In genomic region chr6:43337491-43337961, GRCm38 (mm10) we compare ENCODE assay signal across 9 mouse cellular contexts. TPM values are rescaled to one million over a fixed set of nuclear protein-coding genes. Genes with fewer than 3 reads are reported as not detected.
DNase-seq lines count a peak whose midpoint lies in the region; ATAC-seq and TF ChIP-seq lines count a peak whose summit lies in the region.
"Had no signal": no experiment of that assay in that cellular context is flagged by ENCODE, and none has a peak within 500 bp of the region (broad histone marks: within the 10 kb centered on the region; RNA-seq: fewer than 3 reads in every experiment).

No protein-coding gene starts in this region.

- no peaks in the 10 kb centered on the region for H3K9me3 ChIP-seq in heart, postnatal 0 days (replicated peaks; ENCODE audit: control insufficient read depth, low read length)

- H3K27me3 ChIP-seq in heart, postnatal 0 days (ENCODE audit: control insufficient read depth, insufficient read depth, low read length), result no peaks in the 10 kb centered on the region

- peak; percentile 97 for ATAC-seq in heart, postnatal 0 days (ENCODE audit: insufficient read depth, low read depth)

- peak; percentile 20 to 34 for DNase-seq in urinary bladder, postnatal 36 days (ENCODE audit: low spot score in 2 of 2)
- no peak for DNase-seq in urinary bladder, postnatal 25 days (ENCODE audit: low spot score)
- peak; percentile 80 for DNase-seq in heart, postnatal 0 days (ENCODE audit: low spot score)
- DNase-seq in large intestine, adult 2 months (ENCODE audit: low read depth, low spot score), result peak; percentile 24
- DNase-seq in layer of hippocampus, adult 11-12 months (ENCODE audit: low spot score), result no peak
- DNase-seq in left cerebral cortex, adult 18-20 months (ENCODE audit: low spot score in 2 of 2), result no peak
- DNase-seq in thymus, postnatal 4 days, result no peak
- no peak for DNase-seq in layer of hippocampus, adult 2 months (ENCODE audit: low spot score in 2 of 2)

- TF ChIP-seq EP300 in heart, postnatal 0 days (IDR thresholded peaks at IDR 0.05; ENCODE audit: low read depth), result no peak

- H3K27ac ChIP-seq in heart, postnatal 0 days (ENCODE audit: low read depth), result peak overlapping the region; percentile 51
- no peak overlapping the region for H3K27ac ChIP-seq in layer of hippocampus, adult 2 months

- H3K4me2 ChIP-seq in heart, postnatal 0 days (ENCODE audit: low read depth, low read length), result peak overlapping the region; percentile 33

- H3K9ac ChIP-seq in heart, postnatal 0 days (replicated peaks; ENCODE audit: low read depth, low read length), result no peak overlapping the region

- TF ChIP-seq CTCF in heart, postnatal 0 days (IDR thresholded peaks at IDR 0.05; ENCODE audit: low read depth), result no peak
- TF ChIP-seq CTCF in layer of hippocampus, adult 2 months (conservative IDR thresholded peaks at IDR 0.05), result no peak

- WGBS in heart, postnatal 0 days, result 18% methylated on average over 10 of the region's 10 CpGs
- WGBS in large intestine, adult 2 months, result 11% methylated on average over 10 of the region's 10 CpGs

- no peak overlapping the region for H3K4me3 ChIP-seq in heart, postnatal 0 days (ENCODE audit: low read depth, low read length)
- no peak overlapping the region for H3K4me3 ChIP-seq in layer of hippocampus, adult 2 months

- no peaks in the 10 kb centered on the region for H3K36me3 ChIP-seq in heart, postnatal 0 days (replicated peaks; ENCODE audit: control insufficient read depth, insufficient read depth, low read length)

- peaks cover 9% of the 10 kb centered on the region; the same call in 1 of the 2 replicates for H3K4me1 ChIP-seq in heart, postnatal 0 days (ENCODE audit: control insufficient read depth, insufficient read depth)

RNA-seq across cellular contexts. Expression of gene Nobox, which starts 28.2 kb away (rescaled TPM):
- total RNA-seq in heart, postnatal 0 days (2014; rRNA removed; ENCODE audit: low replicate concordance), result not detected in 2 replicates
- not detected in 2 replicates for polyA plus RNA-seq in heart, postnatal 0 days (2015; fragmentation: Nextera tagmentation; extraction: Ambion mirVana)
- not detected in 2 replicates for polyA plus RNA-seq in large intestine, adult 2 months (2012; rRNA removed)
- not detected for total RNA-seq in left cerebral cortex, adult 18-20 months (2021)
- total RNA-seq in layer of hippocampus, adult 2 months (2021), result not detected
- polyA plus RNA-seq: small intestine, adult 2 months had no signal

Comparison
In these comparisons a context has a peak if more than half of its experiments do, and no peak if none do; other contexts are left out.
1. DNase-seq: peak in urinary bladder, postnatal 36 days (2 of 2), heart, postnatal 0 days (single experiment) and large intestine, adult 2 months (single experiment); none in urinary bladder, postnatal 25 days (single experiment), layer of hippocampus, adult 11-12 months (single experiment), left cerebral cortex, adult 18-20 months (0 of 2), thymus, postnatal 4 days (single experiment) and layer of hippocampus, adult 2 months (0 of 2).